Mouse (Mus musculus): ENCODE data around the gene Zbtb33.

The Zbtb33 gene

GRCm38 (mm10) chrX:38189552-38190457 lies at the start of gene Zbtb33:
Zbtb33 (plus strand) TSS chrX:38189793.
- DNase-seq (ENCODE audit: inconsistent ontology term), result peak; percentile 88

- no peak for DNase-seq (ENCODE audit: inconsistent ontology term)
Measured at GRCm38 (mm10) chrX:38159097-38159496, 30.5 kb upstream of the Zbtb33 start.

GRCm38 (mm10) chrX:38165315-38165714 lies 24.3 kb upstream of the Zbtb33 start:
- no peak for DNase-seq (ENCODE audit: inconsistent ontology term)

GRCm38 (mm10) chrX:38166064-38166463 lies 23.5 kb upstream of the Zbtb33 start:
- no peak for DNase-seq (ENCODE audit: inconsistent ontology term)

GRCm38 (mm10) chrX:38166592-38166991 lies 23.0 kb upstream of the Zbtb33 start:
- DNase-seq (ENCODE audit: inconsistent ontology term), result no peak

- peak; percentile 30 for DNase-seq (ENCODE audit: inconsistent ontology term)
Measured at GRCm38 (mm10) chrX:38179891-38180310, 9.7 kb upstream of the Zbtb33 start.

- DNase-seq (ENCODE audit: inconsistent ontology term), result peak; percentile 8
Measured at GRCm38 (mm10) chrX:38180656-38181607, 8.7 kb upstream of the Zbtb33 start.

GRCm38 (mm10) chrX:38181608-38182258 lies 7.9 kb upstream of the Zbtb33 start:
- DNase-seq (ENCODE audit: inconsistent ontology term), result peak; percentile 71

- no peak for DNase-seq (ENCODE audit: inconsistent ontology term)
Measured at GRCm38 (mm10) chrX:38185520-38185919, 4.1 kb upstream of the Zbtb33 start.

- no peak for DNase-seq (ENCODE audit: inconsistent ontology term)
Measured at GRCm38 (mm10) chrX:38190458-38190764, 818 bp downstream of the Zbtb33 start.

- peak; percentile 19 for DNase-seq (ENCODE audit: inconsistent ontology term)
Measured at GRCm38 (mm10) chrX:38201816-38202215, 12.2 kb downstream of the Zbtb33 start.

GRCm38 (mm10) chrX:38207392-38207791 lies 17.8 kb downstream of the Zbtb33 start:
- DNase-seq (ENCODE audit: inconsistent ontology term), result no peak

- DNase-seq (ENCODE audit: inconsistent ontology term), result no peak
Measured at GRCm38 (mm10) chrX:38216986-38217675, 27.5 kb downstream of the Zbtb33 start.

- no peak for DNase-seq (ENCODE audit: inconsistent ontology term)
Measured at GRCm38 (mm10) chrX:38217676-38217991, 28.0 kb downstream of the Zbtb33 start.

- DNase-seq (ENCODE audit: inconsistent ontology term), result no peak
Measured at GRCm38 (mm10) chrX:38222757-38223156, 33.2 kb downstream of the Zbtb33 start.

GRCm38 (mm10) chrX:38229888-38230287 lies 40.3 kb downstream of the Zbtb33 start:
- DNase-seq (ENCODE audit: inconsistent ontology term), result no peak

GRCm38 (mm10) chrX:38237731-38238130 lies 48.1 kb downstream of the Zbtb33 start:
- no peak for DNase-seq (ENCODE audit: inconsistent ontology term)

All from Muller cell, postnatal 12 days (primary cell).